Mouse (Mus musculus): ENCODE measurements around the gene Rfxank.

- TF ChIP-seq GATA1 (IDR thresholded peaks at IDR 0.05; ENCODE audit: low read length) (no peak), TAL1 (IDR thresholded peaks at IDR 0.05; ENCODE audit: low read length) (no peak)
These were observed 24.4 kb upstream of the Rfxank start for GRCm38 (mm10) chr8:70163316-70163715.
